Mouse (Mus musculus) frontal cortex, postnatal 10 days (tissue): ENCODE measurements around the gene Lrrc74a.
A peak's percentile ranks its signal among the peaks of the same experiment; 100 is the strongest.

Source experiments
- DNase-seq, 2 experiments: peaks; one replicate each; pipeline ENCODE4 v3.0.0; 2022; ENCODE audit warnings: low spot score in 2 of 2, mixed read lengths in 1 of 2

The Lrrc74a gene

GRCm38 (mm10) chr12:86786149-86787019, 52.2 kb downstream of the Lrrc74a start:
- DNase-seq, result no peak

- DNase-seq, result no peak
Observed at GRCm38 (mm10) chr12:86787020-86787553, 52.9 kb downstream of the Lrrc74a start.

- DNase-seq, result no peak
Observed at GRCm38 (mm10) chr12:86790100-86790848, 56.1 kb downstream of the Lrrc74a start.

- DNase-seq, result no peak
Observed at GRCm38 (mm10) chr12:86790849-86791127, 56.6 kb downstream of the Lrrc74a start.

GRCm38 (mm10) chr12:86791987-86792386, 57.8 kb downstream of the Lrrc74a start:
- DNase-seq, result no peak

DNA sequence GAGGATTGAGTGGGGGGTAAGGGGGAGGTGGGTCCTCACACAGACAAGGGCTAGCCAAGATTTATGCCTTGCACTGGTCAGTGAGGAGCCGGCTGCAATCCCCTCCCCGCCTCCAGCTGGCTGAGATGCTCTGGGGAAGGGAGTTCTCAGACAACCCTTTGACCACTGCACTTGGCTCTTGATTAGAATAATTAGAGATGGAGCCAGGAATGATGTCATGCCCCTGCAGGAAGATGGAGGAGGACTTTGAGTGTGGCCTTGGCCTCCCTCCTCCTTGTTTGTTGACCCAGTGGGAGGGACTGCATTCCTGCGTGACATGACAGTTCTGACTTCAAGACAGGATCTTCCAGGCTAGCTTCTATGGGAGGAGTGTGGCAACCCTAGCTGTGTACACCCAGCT, 59.7 kb downstream of the Lrrc74a start:
- DNase-seq, result no peak

DNA sequence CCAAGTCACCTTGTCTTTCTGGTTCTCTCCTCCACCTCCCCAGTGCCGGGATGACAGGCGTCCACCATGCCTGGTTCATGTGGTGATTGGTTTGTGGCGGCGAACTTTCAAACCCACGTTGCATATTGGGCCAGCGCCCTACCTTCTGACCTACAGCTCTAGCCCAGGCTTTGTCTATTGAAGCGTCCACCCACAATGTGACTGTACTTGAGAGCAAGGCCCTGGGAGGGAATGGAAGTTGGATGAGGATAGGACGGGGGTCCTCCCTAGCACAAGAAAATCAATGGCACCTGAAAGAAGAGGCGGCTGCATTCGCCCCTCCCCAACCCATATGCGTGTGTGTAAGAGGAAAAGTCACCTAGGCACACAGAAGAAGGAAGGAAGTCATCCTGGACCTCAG, 60.2 kb downstream of the Lrrc74a start:
- no peak for DNase-seq

GRCm38 (mm10) chr12:86795076-86795837, 61.1 kb downstream of the Lrrc74a start:
- no peak for DNase-seq

GRCm38 (mm10) chr12:86795838-86796232, 61.7 kb downstream of the Lrrc74a start:
- peak; percentile 80 to 85 for DNase-seq

GRCm38 (mm10) chr12:86796351-86796750, 62.2 kb downstream of the Lrrc74a start:
- no peak for DNase-seq

- no peak for DNase-seq
Observed at GRCm38 (mm10) chr12:86797771-86798170, 63.6 kb downstream of the Lrrc74a start.

- DNase-seq, result peak; percentile 68 to 84
Observed at GRCm38 (mm10) chr12:86798773-86799540, 64.8 kb downstream of the Lrrc74a start.

DNA sequence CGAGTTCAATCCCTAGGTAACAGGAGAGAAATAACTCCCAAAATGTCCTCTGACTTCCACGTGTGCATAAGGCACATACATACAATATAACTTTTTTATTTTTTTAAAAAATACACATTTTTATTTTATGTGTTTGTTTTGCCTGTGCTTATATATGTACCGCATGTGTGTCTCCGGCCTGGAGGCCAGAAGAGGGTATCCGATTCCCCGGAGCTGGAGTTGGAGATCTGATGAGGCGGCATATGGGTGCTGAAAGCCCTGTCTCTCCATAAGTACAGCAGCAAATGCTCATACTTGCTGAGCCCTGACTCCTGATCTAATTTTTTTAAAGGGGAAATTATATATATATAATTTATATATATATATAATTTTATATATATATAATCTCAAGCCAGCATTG, 65.6 kb downstream of the Lrrc74a start:
- DNase-seq, result no peak

- DNase-seq, result no peak
Observed at GRCm38 (mm10) chr12:86800336-86800735, 66.2 kb downstream of the Lrrc74a start.

DNA sequence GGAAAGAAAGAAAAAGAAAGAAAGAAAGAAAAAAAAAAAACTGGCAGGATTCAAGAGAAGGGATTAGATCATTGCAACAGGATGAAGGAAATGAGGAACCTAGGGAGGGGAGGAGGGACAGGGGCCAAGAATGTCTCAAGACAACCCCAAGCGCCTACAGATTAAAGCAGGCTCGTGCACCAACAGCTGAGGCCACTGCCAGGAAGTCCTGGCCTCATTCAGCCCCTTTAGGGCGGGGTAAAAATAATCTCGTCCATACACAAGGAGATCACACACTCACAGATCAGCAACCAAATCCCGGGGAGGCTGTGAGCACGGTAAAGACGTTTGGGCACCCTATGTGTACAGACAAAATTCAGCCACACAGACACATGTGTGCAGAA, 66.6 kb downstream of the Lrrc74a start:
- DNase-seq, result no peak

- peak; percentile 91 for DNase-seq
Observed at GRCm38 (mm10) chr12:86801148-86802004, 67.2 kb downstream of the Lrrc74a start.

GRCm38 (mm10) chr12:86802005-86802671, 68.0 kb downstream of the Lrrc74a start:
- no peak for DNase-seq

GRCm38 (mm10) chr12:86802899-86803298, 68.7 kb downstream of the Lrrc74a start:
- no peak for DNase-seq

GRCm38 (mm10) chr12:86803651-86804307, 69.6 kb downstream of the Lrrc74a start:
- DNase-seq, result no peak
